Comparison of ENCODE assay signal across 11 mouse cellular contexts in the genomic region with DNA sequence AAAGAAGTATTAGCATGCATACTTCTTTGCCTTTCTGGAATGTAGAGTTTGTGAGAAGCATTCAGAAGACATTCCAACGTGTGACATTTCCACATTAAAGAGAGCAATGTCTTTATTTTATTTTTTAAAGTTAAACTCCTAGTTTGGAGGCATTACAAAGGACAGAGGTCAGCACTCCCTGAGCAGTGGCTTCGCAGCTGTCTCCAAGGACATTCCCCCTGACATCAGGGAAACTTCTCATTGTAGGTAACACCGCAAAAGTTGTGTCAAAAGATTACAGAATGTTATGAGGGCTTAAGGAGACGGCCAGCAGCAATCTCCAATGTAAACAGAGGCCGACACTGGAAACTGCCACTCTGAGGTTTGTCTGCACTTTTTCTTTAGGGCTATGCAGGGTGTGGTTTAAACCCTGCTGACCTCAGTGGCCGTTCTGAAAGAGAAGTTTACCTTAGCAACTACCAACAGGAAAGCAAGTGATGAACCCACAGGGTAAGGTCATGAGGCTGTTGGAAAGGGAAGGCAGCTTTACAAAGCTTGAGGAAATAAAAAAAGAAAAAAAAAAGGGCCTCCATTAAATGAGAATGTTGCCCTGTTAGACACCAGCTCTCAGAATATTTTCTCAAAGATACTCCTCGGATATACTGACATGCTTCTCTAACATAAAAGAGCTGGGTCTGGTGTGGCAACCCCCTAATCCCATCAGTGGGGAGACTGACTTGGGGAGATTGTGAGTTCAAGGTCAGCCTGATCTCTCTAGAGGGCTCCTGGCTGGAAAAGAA. TPM values are rescaled to one million over a fixed set of nuclear protein-coding genes. Genes with fewer than 3 reads are reported as not detected.
DNase-seq lines count a peak whose midpoint lies in the region; ATAC-seq and TF ChIP-seq lines count a peak whose summit lies in the region.
"Had no signal": no experiment of that assay in that cellular context is flagged by ENCODE, and none has a peak within 500 bp of the region (broad histone marks: within the 10 kb centered on the region; RNA-seq: fewer than 3 reads in every experiment).

No protein-coding gene starts in this region.

- no peaks in the 10 kb centered on the region for H3K36me3 ChIP-seq in hindbrain, embryonic 10.5 days
- H3K36me3 ChIP-seq in hindbrain, postnatal 0 days (ENCODE audit: insufficient read depth, low read length): no peaks in the 10 kb centered on the region
- no peaks in the 10 kb centered on the region for H3K36me3 ChIP-seq in midbrain, embryonic 14.5 days (ENCODE audit: control insufficient read depth, insufficient read depth, low read length)

- no peak for ATAC-seq in hindbrain, postnatal 0 days
- peak; percentile 20; the same call in 1 of the 2 replicates for ATAC-seq in midbrain, embryonic 14.5 days (ENCODE audit: low FRiP score, low TSS enrichment)

- peak; percentile 4 for DNase-seq in hindbrain, embryonic 10.5 days (ENCODE audit: low spot score)
- no peak for DNase-seq in hindbrain, postnatal 0 days (ENCODE audit: low spot score)
- peak; percentile 8 for DNase-seq in R1 (ENCODE audit: low read depth, low spot score)
- DNase-seq in midbrain, embryonic 14.5 days: no peak
- DNase-seq in urinary bladder, postnatal 25 days (ENCODE audit: low spot score): no peak
- no peak for DNase-seq in right cerebral cortex, postnatal 10 days (ENCODE audit: low spot score in 2 of 2)
- DNase-seq: cerebellum, adult 2 months; kidney, postnatal 10 days; thymus, postnatal 36 days had no signal

- H3K9ac ChIP-seq in hindbrain, postnatal 0 days (replicated peaks; ENCODE audit: low read length): no peak overlapping the region
- H3K9ac ChIP-seq in midbrain, embryonic 14.5 days (replicated peaks; ENCODE audit: low read length): no peak overlapping the region
- H3K9ac ChIP-seq: liver, embryonic 14.5 days had no signal

- no peak overlapping the region for H3K4me2 ChIP-seq in hindbrain, postnatal 0 days (ENCODE audit: low read depth, low read length)
- H3K4me2 ChIP-seq in midbrain, embryonic 14.5 days (ENCODE audit: low read length): no peak overlapping the region

- peak overlapping the region; percentile 69 for H3K27ac ChIP-seq in hindbrain, embryonic 10.5 days
- no peak overlapping the region for H3K27ac ChIP-seq in hindbrain, postnatal 0 days
- peak overlapping the region; percentile 8; the same call in 1 of the 2 replicates for H3K27ac ChIP-seq in embryonic fibroblast, embryonic 13.5 days (ENCODE audit: insufficient read depth, low read length)
- peak overlapping the region; percentile 69 for H3K27ac ChIP-seq in midbrain, embryonic 14.5 days (replicated peaks; ENCODE audit: low read depth, low read length)
- H3K27ac ChIP-seq: liver, embryonic 14.5 days had no signal

- no peak for TF ChIP-seq CTCF in hindbrain, postnatal 0 days (IDR thresholded peaks at IDR 0.05; ENCODE audit: low read depth)
- no peak for TF ChIP-seq CTCF in embryonic fibroblast, embryonic 13.5 days (IDR thresholded peaks at IDR 0.05; ENCODE audit: borderline replicate concordance, insufficient read depth, low read length)

- 46% methylated on average over 7 of the region's 7 CpGs for WGBS in hindbrain, embryonic 10.5 days
- WGBS in hindbrain, postnatal 0 days: 50% methylated on average over 7 of the region's 7 CpGs
- 40% methylated on average over 7 of the region's 7 CpGs for WGBS in midbrain, embryonic 14.5 days

- H3K4me3 ChIP-seq in hindbrain, embryonic 10.5 days: no peak overlapping the region
- H3K4me3 ChIP-seq in hindbrain, postnatal 0 days (ENCODE audit: low read length): no peak overlapping the region
- H3K4me3 ChIP-seq in embryonic fibroblast, embryonic 13.5 days (ENCODE audit: insufficient read depth, low read length): no peak overlapping the region
- no peak overlapping the region for H3K4me3 ChIP-seq in midbrain, embryonic 14.5 days (replicated peaks; ENCODE audit: low read depth, low read length)

- no peak for TF ChIP-seq POLR2A in embryonic fibroblast, embryonic 13.5 days (IDR thresholded peaks at IDR 0.05; ENCODE audit: low read depth, low read length)

- peaks cover 10% of the 10 kb centered on the region for H3K4me1 ChIP-seq in hindbrain, embryonic 10.5 days (replicated peaks)
- no peaks in the 10 kb centered on the region for H3K4me1 ChIP-seq in hindbrain, postnatal 0 days (ENCODE audit: insufficient read depth, low read length)
- H3K4me1 ChIP-seq in embryonic fibroblast, embryonic 13.5 days (ENCODE audit: control insufficient read depth, insufficient read depth, low read length): peaks cover 5% of the 10 kb centered on the region; the same call in 1 of the 2 replicates
- H3K4me1 ChIP-seq in midbrain, embryonic 14.5 days (ENCODE audit: control insufficient read depth, insufficient read depth, low read length): peaks cover 5% of the 10 kb centered on the region; the same call in 1 of the 2 replicates

- H3K9me3 ChIP-seq in hindbrain, embryonic 10.5 days: no peaks in the 10 kb centered on the region
- no peaks in the 10 kb centered on the region for H3K9me3 ChIP-seq in hindbrain, postnatal 0 days (ENCODE audit: low read length)
- H3K9me3 ChIP-seq in midbrain, embryonic 14.5 days (ENCODE audit: control insufficient read depth, low read length): no peaks in the 10 kb centered on the region

- H3K27me3 ChIP-seq in hindbrain, embryonic 10.5 days (ENCODE audit: insufficient read depth, poor library complexity, severe bottlenecking): no peaks in the 10 kb centered on the region
- no peaks in the 10 kb centered on the region for H3K27me3 ChIP-seq in hindbrain, postnatal 0 days (ENCODE audit: insufficient read depth, low read length)
- no peaks in the 10 kb centered on the region for H3K27me3 ChIP-seq in midbrain, embryonic 14.5 days (ENCODE audit: control insufficient read depth, insufficient read depth, low read length)

RNA-seq across cellular contexts. Expression of a gene that starts 60.0 kb away (rescaled TPM):
- 1.2 and 1.3 TPM in 2 replicates for polyA plus RNA-seq in hindbrain, embryonic 10.5 days (2016; fragmentation: Nextera tagmentation; extraction: Ambion mirVana)
- total RNA-seq in hindbrain, postnatal 0 days (2014; rRNA removed): 2.5 and 3.2 TPM in 2 replicates
- 4.0 and 4.3 TPM in 2 replicates for polyA plus RNA-seq in hindbrain, postnatal 0 days (2015; fragmentation: Nextera tagmentation; extraction: Ambion mirVana)
- polyA plus RNA-seq in embryonic fibroblast, embryonic 13.5 days (2011; ENCODE audit: insufficient read length, low read depth, missing spikeins): 19.3 and 21.7 TPM in 2 replicates
- 1.1 and 1.5 TPM in 2 replicates for polyA plus RNA-seq in midbrain, embryonic 14.5 days (2014; fragmentation: Nextera tagmentation; extraction: Ambion mirVana)

Comparison
In these comparisons a context has a peak if more than half of its experiments do, and no peak if none do; other contexts are left out.
1. DNase-seq: peak in hindbrain, embryonic 10.5 days (single experiment) and R1 (single experiment); none in hindbrain, postnatal 0 days (single experiment), midbrain, embryonic 14.5 days (single experiment), urinary bladder, postnatal 25 days (single experiment) and right cerebral cortex, postnatal 10 days (0 of 2).